Mouse (Mus musculus) neural tube, embryonic 13.5 days (tissue): ENCODE measurements around the gene Ceacam11. TPM values are rescaled to one million over a fixed set of nuclear protein-coding genes. Genes with fewer than 3 reads are reported as not detected.
"Not testable (repeated sequence)": the region's sequence is repeated elsewhere in the genome, so short reads cannot be mapped to it uniquely, and the experiment has no call there.

Experiments used
- ATAC-seq: fragments of 200-750 bp; cut with Nextera tagmentation; 2 replicates; pipeline ENCODE4 v1.8.0; 2017; ENCODE audit warnings: low read depth, mild to moderate bottlenecking, moderate TSS enrichment, moderate library complexity
- H3K27ac ChIP-seq: fragments of 300-500 bp; sonication (generic); replicated peaks from 2 replicates; pipeline ENCODE4 v1.5.1; 2015; ENCODE audit warnings: moderate library complexity, mild to moderate bottlenecking, inconsistent platforms
- H3K27me3 ChIP-seq: fragments of 300-500 bp; sonication (generic); 2 replicates; pipeline ENCODE4 v1.6.1; 2015; ENCODE audit warnings: mild to moderate bottlenecking, inconsistent platforms
- H3K36me3 ChIP-seq: fragments of 300-500 bp; sonication (generic); 2 replicates; pipeline ENCODE4 v1.6.1; 2015; ENCODE audit warnings: mild to moderate bottlenecking, inconsistent platforms
- H3K4me1 ChIP-seq: fragments of 300-500 bp; sonication (generic); replicated peaks from 2 replicates; pipeline ENCODE4 v1.6.1; 2015; ENCODE audit warnings: inconsistent platforms
- H3K4me2 ChIP-seq: fragments of 300-500 bp; sonication (generic); 2 replicates; pipeline ENCODE4 v1.6.1; 2015; ENCODE audit warnings: inconsistent platforms, mild to moderate bottlenecking, moderate library complexity
- H3K4me3 ChIP-seq: fragments of 300-500 bp; sonication (generic); 2 replicates; pipeline ENCODE4 v1.5.1; 2015; ENCODE audit warnings: mild to moderate bottlenecking, inconsistent platforms
- H3K9ac ChIP-seq: fragments of 300-500 bp; sonication (generic); 2 replicates; pipeline ENCODE4 v1.6.1; 2015; ENCODE audit warnings: moderate library complexity, mild to moderate bottlenecking, inconsistent platforms
- H3K9me3 ChIP-seq: fragments of 300-500 bp; sonication (generic); 2 replicates; pipeline ENCODE4 v1.6.1; 2016; ENCODE audit warnings: inconsistent platforms
- WGBS: fragments of 180-500 bp; shearing (Covaris S2); methylation state at CpG from one replicate; pipeline ENCODE4 v1.1.7; 2015; 5-methylcytosine and 5-hydroxymethylcytosine counted together
- microRNA-seq: library from miRNA; unstranded; fragments of <30 nt; microRNA quantifications from one replicate; pipeline ENCODE4, GENCODE M21; 2016
- polyA plus RNA-seq: library from polyadenylated mRNA; unstranded; fragments of >200 nt; fragmentation: Nextera tagmentation; extraction: Ambion mirVana; gene quantifications from 2 replicates; pipeline ENCODE4 v1.2.1, GENCODE M21; 2015

Gene Ceacam11
- not detected in 2 replicates for polyA plus RNA-seq

DNA sequence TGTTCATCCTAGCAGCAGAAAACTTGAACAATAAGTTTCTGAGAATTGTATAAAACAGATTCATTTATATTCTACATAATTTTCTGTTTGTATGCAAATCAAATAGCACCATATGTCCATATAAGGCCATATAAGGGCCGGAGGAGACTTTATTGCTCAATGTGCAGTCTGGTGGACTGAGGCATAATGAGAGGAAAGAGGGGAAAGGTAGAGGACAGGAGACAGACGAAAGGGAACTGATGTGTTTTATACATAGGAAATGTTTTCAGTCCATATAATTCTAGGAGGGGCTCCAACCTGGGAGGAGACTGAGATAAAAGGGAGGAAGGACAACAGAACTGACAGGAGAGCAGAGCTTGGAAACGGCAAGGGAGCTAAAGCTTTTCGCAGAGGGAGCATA lies at the start of gene Ceacam11:
Gene Ceacam11 (plus strand): TSS at position 301 of the 400 bp plus-strand sequence.
- H3K9ac ChIP-seq = no peak within 1 kb of the TSS
- peaks cover 50% of the 10 kb centered on the region for H3K9me3 ChIP-seq
- H3K4me2 ChIP-seq = no peak within 1 kb of the TSS
- 73% methylated on average over 4 of the region's 4 CpGs for WGBS
- no peak for ATAC-seq
- H3K36me3 ChIP-seq = no peaks in the 10 kb centered on the region
- no peak within 1 kb of the TSS for H3K4me3 ChIP-seq
- no peaks in the 10 kb centered on the region for H3K4me1 ChIP-seq
- no peaks in the 10 kb centered on the region for H3K27me3 ChIP-seq
- H3K27ac ChIP-seq = no peak within 1 kb of the TSS

DNA sequence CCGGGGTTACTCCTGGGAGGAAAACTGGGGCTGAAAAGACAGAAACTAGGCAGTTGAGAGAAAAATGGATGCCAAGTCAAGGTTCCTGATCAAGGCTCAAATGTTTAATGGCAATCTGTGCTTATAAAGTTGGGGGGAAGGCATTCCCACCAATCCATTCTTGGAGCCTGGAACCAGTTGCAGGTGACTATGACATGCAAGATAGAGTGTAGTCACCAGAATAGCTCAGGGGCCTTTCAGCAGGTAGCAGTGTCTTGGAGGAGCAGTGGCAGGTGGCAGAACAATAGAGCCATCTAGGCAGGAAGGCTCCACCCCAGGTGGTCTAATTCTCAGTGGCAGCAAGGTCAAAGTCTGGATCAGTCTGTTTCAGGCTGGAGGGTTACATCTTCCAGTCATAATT lies 29.2 kb downstream of the Ceacam11 start:
- H3K4me1 ChIP-seq, H3K27ac ChIP-seq, H3K36me3 ChIP-seq, H3K4me2 ChIP-seq, H3K27me3 ChIP-seq, ATAC-seq, H3K9ac ChIP-seq, H3K4me3 ChIP-seq: not testable (repeated sequence)
- H3K9me3 ChIP-seq = peaks cover 21% of the 10 kb centered on the region
- WGBS = 92% methylated on average over 1 of the region's 1 CpGs

DNA sequence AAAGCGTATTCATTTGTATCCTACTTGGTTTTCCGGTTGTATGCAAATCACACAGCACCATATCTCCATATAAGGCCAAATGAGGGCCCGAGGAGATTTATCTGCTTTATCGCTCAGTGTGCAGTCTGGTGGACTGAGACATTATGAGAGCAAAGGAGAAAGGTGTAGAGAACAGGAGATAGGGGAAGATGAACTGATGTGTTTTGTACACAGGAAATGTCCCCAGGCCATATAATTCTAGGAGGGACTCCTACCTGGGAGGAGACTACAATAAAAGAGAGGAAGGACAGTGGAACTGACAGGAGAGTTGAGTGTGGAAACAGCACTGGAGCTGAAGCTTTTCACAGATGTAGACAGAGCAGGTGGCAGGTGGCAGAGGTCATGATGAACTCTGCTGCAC lies 37.7 kb downstream of the Ceacam11 start, which contains the start of gene Ceacam13:
Gene Ceacam13 (plus strand): TSS at position 301 of the 400 bp plus-strand sequence.
- no peak within 1 kb of the TSS for H3K4me3 ChIP-seq
- H3K27ac ChIP-seq = no peak within 1 kb of the TSS
- peaks cover 40% of the 10 kb centered on the region for H3K9me3 ChIP-seq
- no peak for ATAC-seq
- 81% methylated on average over 4 of the region's 4 CpGs for WGBS
- H3K9ac ChIP-seq = no peak within 1 kb of the TSS
- no peak within 1 kb of the TSS for H3K4me2 ChIP-seq
- no peaks in the 10 kb centered on the region for H3K27me3 ChIP-seq
- no peaks in the 10 kb centered on the region for H3K4me1 ChIP-seq
- no peaks in the 10 kb centered on the region for H3K36me3 ChIP-seq

Small RNA genes lying within 50 kb of the gene (microRNA-seq; reads per million reads assigned to microRNA genes)
- not detected for gene Gm22414

Other genes with a start within 250 kb of the Ceacam11 start
- gene Ceacam14, start 159.5 kb upstream of the Ceacam11 start, polyA plus RNA-seq = not detected in 2 replicates
- gene Gm5155, start 100.4 kb upstream of the Ceacam11 start, polyA plus RNA-seq = not detected in 2 replicates
- not detected in 2 replicates for gene Ceacam13, start 37.8 kb downstream of the Ceacam11 start, polyA plus RNA-seq
- not detected in 2 replicates for gene Ceacam12, start 93.8 kb downstream of the Ceacam11 start, polyA plus RNA-seq
- not detected in 2 replicates for gene Igfl3, start 204.4 kb downstream of the Ceacam11 start, polyA plus RNA-seq